Mouse (Mus musculus) MEL (cell line): Measurements from ENCODE around the gene Ctxn2. TPM values are rescaled to one million over a fixed set of nuclear protein-coding genes. Genes with fewer than 3 reads are reported as not detected.

ENCODE experiments used
- DNase-seq: peaks from one replicate; pipeline ENCODE4 v3.0.0; 2011; ENCODE audit warnings: low read depth, low spot score
- H3K27ac ChIP-seq: 2 replicates; pipeline ENCODE4 v1.5.1; 2012; ENCODE audit warnings: low read depth, mild to moderate bottlenecking, control low read depth, low read length, moderate library complexity; ENCODE audit not compliant: control insufficient read depth
- H3K27me3 ChIP-seq, 2 experiments: fragments of 150-350 bp in 1 of 2; sonication (generic) in 1 of 2; 2 replicates each; pipeline ENCODE4 v1.6.1; 2012; ENCODE audit warnings: low read length in 2 of 2, mild to moderate bottlenecking in 2 of 2, improper control_type of control experiment in 1 of 2, moderate library complexity in 1 of 2; ENCODE audit not compliant: insufficient read depth in 2 of 2, control insufficient read depth in 1 of 2
- H3K36me3 ChIP-seq, 2 experiments: 2 replicates each; pipeline ENCODE4 v1.6.1; 2012 to 2014; ENCODE audit warnings: low read length in 2 of 2, improper control_type of control experiment in 1 of 2, inconsistent platforms in 1 of 2, mild to moderate bottlenecking in 1 of 2; ENCODE audit not compliant: insufficient read depth in 2 of 2, control insufficient read depth in 1 of 2
- H3K4me1 ChIP-seq, 2 experiments: fragments of 150-350 bp in 1 of 2; sonication (generic) in 1 of 2; 2 replicates each; pipeline ENCODE4 v1.6.1; 2012; ENCODE audit warnings: low read length in 2 of 2, improper control_type of control experiment in 1 of 2, mild to moderate bottlenecking in 1 of 2; ENCODE audit not compliant: insufficient read depth in 2 of 2, control insufficient read depth in 1 of 2
- H3K4me3 ChIP-seq, 2 experiments: fragments of 150-350 bp in 1 of 2; sonication (generic) in 1 of 2; 2 replicates each; pipeline ENCODE4 v1.5.1; 2012; ENCODE audit warnings: low read depth in 2 of 2, low read length in 2 of 2, mild to moderate bottlenecking in 2 of 2, moderate library complexity in 2 of 2, control low read depth in 1 of 2, improper control_type of control experiment in 1 of 2; ENCODE audit not compliant: control insufficient read depth in 1 of 2, insufficient read depth in 1 of 2
- H3K79me2 ChIP-seq: 2 replicates; pipeline ENCODE4 v1.6.1; 2012; ENCODE audit warnings: mild to moderate bottlenecking, low read length, moderate library complexity; ENCODE audit not compliant: control insufficient read depth, poor library complexity, insufficient read depth
- H3K9ac ChIP-seq: 2 replicates; pipeline ENCODE4 v1.6.1; 2012; ENCODE audit warnings: low read depth, mild to moderate bottlenecking, control low read depth, low read length, moderate library complexity; ENCODE audit not compliant: control insufficient read depth, poor library complexity, severe bottlenecking
- H3K9me3 ChIP-seq: fragments of 150-350 bp; sonication (generic); replicated peaks from 2 replicates; pipeline ENCODE4 v1.6.1; 2012; ENCODE audit warnings: mild to moderate bottlenecking, low read length, improper control_type of control experiment, moderate library complexity; ENCODE audit not compliant: insufficient read depth
- CHD1 ChIP-seq: IDR thresholded peaks from 2 replicates; pipeline ENCODE4 v1.6.1; 2012; ENCODE audit warnings: low read depth, mild to moderate bottlenecking, inconsistent platforms, low read length, improper control_type of control experiment
- CTCF ChIP-seq, 3 experiments: IDR thresholded peaks in 2 of 3; conservative IDR thresholded peaks in 1 of 3; 2 replicates each; pipeline ENCODE4 v1.5.1; 2011 to 2012; ENCODE audit warnings: low read length in 3 of 3, low read depth in 2 of 3, mild to moderate bottlenecking in 2 of 3, improper control_type of control experiment in 1 of 3, inconsistent platforms in 1 of 3, mixed read lengths in 1 of 3, moderate library complexity in 1 of 3; ENCODE audit not compliant: control insufficient read depth in 1 of 3, insufficient read depth in 1 of 3, poor library complexity in 1 of 3, severe bottlenecking in 1 of 3
- E2F4 ChIP-seq: IDR thresholded peaks from 2 replicates; pipeline ENCODE4 v1.6.1; 2011; ENCODE audit warnings: low read depth, low read length, improper control_type of control experiment, borderline replicate concordance
- GABPA ChIP-seq: IDR thresholded peaks from 2 replicates; pipeline ENCODE4 v1.6.1; 2012; ENCODE audit warnings: low read depth, mild to moderate bottlenecking, inconsistent platforms, low read length, improper control_type of control experiment, moderate library complexity
- GATA1 ChIP-seq: IDR thresholded peaks from 2 replicates; pipeline ENCODE4 v1.6.1; 2011; ENCODE audit warnings: low read depth, low read length, improper control_type of control experiment
- HCFC1 ChIP-seq: IDR thresholded peaks from 2 replicates; pipeline ENCODE4 v1.6.1; 2012; ENCODE audit warnings: low read depth, mild to moderate bottlenecking, inconsistent platforms, low read length, improper control_type of control experiment, moderate library complexity
- JUND ChIP-seq: IDR thresholded peaks from 2 replicates; pipeline ENCODE4 v1.6.1; 2011; ENCODE audit warnings: low read depth, mild to moderate bottlenecking, improper control_type of control experiment, low read length
- MAFK ChIP-seq: IDR thresholded peaks from 2 replicates; pipeline ENCODE4 v1.6.1; 2011; ENCODE audit warnings: low read depth, mild to moderate bottlenecking, low read length, improper control_type of control experiment, borderline replicate concordance
- MAX ChIP-seq: IDR thresholded peaks from 2 replicates; pipeline ENCODE4 v1.6.1; 2011; ENCODE audit warnings: low read length, improper control_type of control experiment
- MAZ ChIP-seq: IDR thresholded peaks from 2 replicates; pipeline ENCODE4 v1.6.1; 2012; ENCODE audit warnings: low read depth, mild to moderate bottlenecking, inconsistent platforms, low read length, improper control_type of control experiment
- MEF2A ChIP-seq: IDR thresholded peaks from 2 replicates; pipeline ENCODE4 v1.6.1; 2014; ENCODE audit warnings: low read depth, mild to moderate bottlenecking, inconsistent platforms, low read length, improper control_type of control experiment; ENCODE audit not compliant: poor library complexity, insufficient replicate concordance, severe bottlenecking; ENCODE audit errors: extremely low read depth
- MXI1 ChIP-seq: IDR thresholded peaks from 2 replicates; pipeline ENCODE4 v1.6.1; 2011; ENCODE audit warnings: mild to moderate bottlenecking, low read depth, low read length, improper control_type of control experiment
- MYC ChIP-seq: IDR thresholded peaks from 2 replicates; pipeline ENCODE4 v1.6.1; 2011; ENCODE audit warnings: low read depth, mild to moderate bottlenecking, low read length, improper control_type of control experiment, moderate library complexity
- POLR2AphosphoS2 ChIP-seq: IDR thresholded peaks from 2 replicates; pipeline ENCODE4 v1.6.1; 2011; ENCODE audit warnings: low read length, improper control_type of control experiment
- POLR2AphosphoS5 ChIP-seq: IDR thresholded peaks from 2 replicates; pipeline ENCODE4 v1.6.1; 2012; ENCODE audit warnings: low read depth, borderline replicate concordance, mild to moderate bottlenecking, inconsistent platforms, low read length, moderate library complexity, mixed read lengths
- RCOR1 ChIP-seq: IDR thresholded peaks from 2 replicates; pipeline ENCODE4 v1.6.1; 2012; ENCODE audit warnings: low read depth, mild to moderate bottlenecking, inconsistent platforms, low read length, improper control_type of control experiment
- SIN3A ChIP-seq: IDR thresholded peaks from 2 replicates; pipeline ENCODE4 v1.6.1; 2012; ENCODE audit warnings: low read length, improper control_type of control experiment, inconsistent platforms
- SMC3 ChIP-seq: IDR thresholded peaks from 2 replicates; pipeline ENCODE4 v1.6.1; 2011; ENCODE audit warnings: low read depth, low read length, improper control_type of control experiment
- TCF12 ChIP-seq: IDR thresholded peaks from 2 replicates; pipeline ENCODE4 v1.6.1; 2014; ENCODE audit warnings: low read depth, mild to moderate bottlenecking, inconsistent platforms, low read length, improper control_type of control experiment, moderate library complexity
- UBTF ChIP-seq: IDR thresholded peaks from 2 replicates; pipeline ENCODE4 v1.6.1; 2012; ENCODE audit warnings: low read depth, mild to moderate bottlenecking, inconsistent platforms, low read length, improper control_type of control experiment, moderate library complexity, borderline replicate concordance; ENCODE audit not compliant: insufficient read depth
- USF1 ChIP-seq: IDR thresholded peaks from 2 replicates; pipeline ENCODE4 v1.6.1; 2014; ENCODE audit warnings: low read depth, mild to moderate bottlenecking, inconsistent platforms, low read length, improper control_type of control experiment, moderate library complexity
- USF2 ChIP-seq, 2 experiments: IDR thresholded peaks; 2 replicates each; pipeline ENCODE4 v1.6.1; 2011 to 2012; ENCODE audit warnings: improper control_type of control experiment in 2 of 2, low read length in 2 of 2, borderline replicate concordance in 1 of 2, inconsistent platforms in 1 of 2, low read depth in 1 of 2, mild to moderate bottlenecking in 1 of 2; ENCODE audit not compliant: insufficient read depth in 1 of 2
- ZC3H11A ChIP-seq: IDR thresholded peaks from 2 replicates; pipeline ENCODE4 v1.6.1; 2012; ENCODE audit warnings: low read depth, mild to moderate bottlenecking, inconsistent platforms, low read length, improper control_type of control experiment
- ZMIZ1 ChIP-seq: IDR thresholded peaks from 2 replicates; pipeline ENCODE4 v1.6.1; 2012; ENCODE audit warnings: low read depth, mild to moderate bottlenecking, inconsistent platforms, low read length, improper control_type of control experiment, moderate library complexity
- ZNF384 ChIP-seq: IDR thresholded peaks from 2 replicates; pipeline ENCODE4 v1.6.1; 2012; ENCODE audit warnings: low read depth, mild to moderate bottlenecking, inconsistent platforms, low read length, improper control_type of control experiment
- polyA plus RNA-seq, 2 experiments: library from polyadenylated mRNA; stranded (reverse) in 1 of 2; unstranded in 1 of 2; fragments of >175 nt in 1 of 2; fragments of >200 nt in 1 of 2; gene quantifications; 2 replicates each; pipeline versions ENCODE4 v1.2.1 to v1.2.4; 2012; ENCODE audit warnings: low replicate concordance in 2 of 2, low read depth in 1 of 2; ENCODE audit not compliant: insufficient read length in 2 of 2, insufficient read depth in 1 of 2, missing spikeins in 1 of 2
- total RNA-seq: library from RNA; depleted of rRNA; stranded (reverse); fragments of 300-350 nt; gene quantifications from 2 replicates; pipeline ENCODE4 v1.2.3, GENCODE M21; 2012

Ctxn2 gene
- total and polyA plus RNA-seq, 3 experiments, result not detected

- no peaks in the 10 kb centered on the region for H3K36me3 ChIP-seq
- H3K9me3 ChIP-seq, result no peaks in the 10 kb centered on the region
- H3K27me3 ChIP-seq, result no peaks in the 10 kb centered on the region; a peak in 2 of 4 replicates
- H3K4me1 ChIP-seq, result no peaks in the 10 kb centered on the region
- H3K9ac ChIP-seq, result no peak overlapping the region
- TF ChIP-seq MAZ (no peak), GABPA (no peak), ZNF384 (no peak), POLR2AphosphoS2 (no peak), MAX (no peak)
- H3K79me2 ChIP-seq, result no peaks in the 10 kb centered on the region
- H3K4me3 ChIP-seq, result no peak overlapping the region
- no peak overlapping the region for H3K27ac ChIP-seq
- no peak for DNase-seq
Measured at GRCm38 (mm10) chr2:125155504-125155903, 19.0 kb downstream of the Ctxn2 start.

DNA sequence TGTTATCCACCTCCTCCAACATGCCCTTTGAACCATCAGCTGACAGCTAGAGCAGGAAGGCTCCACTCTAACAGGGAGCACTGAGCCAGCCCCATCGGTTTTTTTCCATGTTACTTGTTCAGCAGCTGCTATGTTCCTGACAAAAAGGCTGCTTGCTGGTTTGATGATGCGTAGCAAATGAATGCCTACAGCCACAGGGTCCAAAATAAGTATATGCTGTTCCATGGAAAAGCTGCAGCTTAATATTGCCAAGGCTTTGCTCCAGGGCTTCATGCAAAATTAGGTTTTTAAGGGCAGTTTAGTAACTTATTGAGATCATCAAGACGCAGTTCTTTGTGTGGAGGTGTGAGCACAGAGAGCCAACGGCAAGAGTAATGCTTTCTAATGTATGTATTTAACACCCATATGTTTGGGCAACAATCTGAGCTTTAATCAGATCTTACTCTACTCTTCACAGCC is 25.5 kb downstream of the Ctxn2 start:
- DNase-seq, result no peak
- Histone ChIP-seq H3K4me1 (no peaks in the 10 kb centered on the region), H3K9me3 (no peaks in the 10 kb centered on the region), H3K27me3 (no peaks in the 10 kb centered on the region), H3K27ac (no peak overlapping the region), H3K9ac (no peak overlapping the region), H3K79me2 (no peaks in the 10 kb centered on the region), H3K4me3 (no peak overlapping the region), H3K36me3 (no peaks in the 10 kb centered on the region)
- TF ChIP-seq ZC3H11A (no peak), SIN3A (no peak), UBTF (no peak), MAX (no peak), CTCF (IDR thresholded peaks at IDR 0.05 in 2 of 3, conservative IDR thresholded peaks at IDR 0.05 in 1 of 3; ENCODE audit: control insufficient read depth in 1 of 3, insufficient read depth in 1 of 3, low read depth in 2 of 3, low read length in 3 of 3, poor library complexity in 1 of 3, severe bottlenecking in 1 of 3) (no peak), HCFC1 (no peak), MAFK (no peak), ZMIZ1 (no peak), CHD1 (no peak), TCF12 (no peak), POLR2AphosphoS2 (no peak)

- Histone ChIP-seq H3K9me3 (no peaks in the 10 kb centered on the region), H3K4me1 (no peaks in the 10 kb centered on the region), H3K4me3 (no peak overlapping the region), H3K9ac (no peak overlapping the region), H3K79me2 (no peaks in the 10 kb centered on the region), H3K36me3 (no peaks in the 10 kb centered on the region), H3K27me3 (no peaks in the 10 kb centered on the region; a peak in 1 of 4 replicates), H3K27ac (no peak overlapping the region)
- DNase-seq, result no peak
- TF ChIP-seq E2F4 (no peak), USF1 (no peak), MAFK (no peak), POLR2AphosphoS2 (no peak), MYC (no peak), ZMIZ1 (no peak), POLR2AphosphoS5 (no peak), JUND (no peak), MEF2A (no peak), RCOR1 (no peak), HCFC1 (no peak), GABPA (no peak), MXI1 (no peak), MAZ (no peak), GATA1 (no peak), USF2 (IDR thresholded peaks at IDR 0.05; ENCODE audit: borderline replicate concordance in 1 of 2, insufficient read depth in 1 of 2, low read depth in 1 of 2, low read length in 2 of 2) (no peak), ZC3H11A (no peak), SMC3 (no peak)
Measured at GRCm38 (mm10) chr2:125178225-125178798, 41.8 kb downstream of the Ctxn2 start.
